Mouse (Mus musculus) gastrocnemius, postnatal 10 days (tissue): ENCODE data around the gene Atxn7l3. TPM values are rescaled to one million over a fixed set of nuclear protein-coding genes. Genes with fewer than 3 reads are reported as not detected.

Source experiments
- DNase-seq: peaks from one replicate; pipeline ENCODE4 v3.0.0; 2021; ENCODE audit warnings: mixed read lengths
- total RNA-seq, 2 experiments: library from RNA; stranded (reverse); gene quantifications; 2 replicates each; pipeline ENCODE4 v1.2.3; 2021

Gene Atxn7l3
- total RNA-seq, 2 experiments from 2014 or later = 20.8 to 25.5 TPM

DNA sequence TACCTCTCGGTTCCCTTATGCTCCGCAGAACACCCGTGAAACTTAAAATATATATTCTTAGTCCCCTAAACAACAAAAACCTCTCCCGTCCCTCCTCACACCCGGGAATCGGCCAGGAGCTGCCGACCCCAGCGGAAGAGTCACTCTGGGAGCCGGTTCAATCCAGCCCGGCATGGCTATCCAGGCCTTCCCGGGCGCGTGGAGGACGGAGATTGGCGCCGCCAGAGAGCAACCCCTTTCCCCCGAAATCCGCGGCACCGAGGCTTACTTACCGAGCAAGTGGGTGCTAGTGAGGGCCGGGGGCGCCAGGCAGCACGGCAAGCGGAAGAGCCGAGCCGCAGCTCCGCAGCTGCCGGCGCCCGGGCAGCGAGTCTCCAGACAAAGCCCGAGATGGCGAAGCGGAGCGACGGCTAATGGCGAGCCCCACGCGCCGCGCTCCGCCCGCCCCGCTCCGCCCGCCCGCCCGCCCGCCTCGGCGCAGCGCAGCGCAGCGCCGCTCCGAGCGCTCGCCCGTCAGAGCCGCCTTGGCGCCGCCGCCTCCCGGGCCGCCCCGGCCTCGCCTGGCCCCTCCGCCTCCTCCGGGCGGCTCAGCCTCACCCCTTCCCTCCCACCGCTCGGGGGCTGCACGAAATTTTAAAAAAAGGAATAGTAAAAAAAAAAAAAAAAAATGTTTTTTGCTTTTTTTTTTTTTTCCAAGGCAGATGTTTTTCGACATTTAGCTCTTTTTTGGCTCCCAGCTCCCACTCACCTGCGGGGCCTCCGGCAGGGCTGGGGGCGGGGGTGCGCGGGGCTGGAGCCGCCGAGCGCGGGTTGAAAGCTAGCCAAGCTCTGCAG, 22.4 kb upstream of the Atxn7l3 start:
- DNase-seq = peak; percentile 65

DNA sequence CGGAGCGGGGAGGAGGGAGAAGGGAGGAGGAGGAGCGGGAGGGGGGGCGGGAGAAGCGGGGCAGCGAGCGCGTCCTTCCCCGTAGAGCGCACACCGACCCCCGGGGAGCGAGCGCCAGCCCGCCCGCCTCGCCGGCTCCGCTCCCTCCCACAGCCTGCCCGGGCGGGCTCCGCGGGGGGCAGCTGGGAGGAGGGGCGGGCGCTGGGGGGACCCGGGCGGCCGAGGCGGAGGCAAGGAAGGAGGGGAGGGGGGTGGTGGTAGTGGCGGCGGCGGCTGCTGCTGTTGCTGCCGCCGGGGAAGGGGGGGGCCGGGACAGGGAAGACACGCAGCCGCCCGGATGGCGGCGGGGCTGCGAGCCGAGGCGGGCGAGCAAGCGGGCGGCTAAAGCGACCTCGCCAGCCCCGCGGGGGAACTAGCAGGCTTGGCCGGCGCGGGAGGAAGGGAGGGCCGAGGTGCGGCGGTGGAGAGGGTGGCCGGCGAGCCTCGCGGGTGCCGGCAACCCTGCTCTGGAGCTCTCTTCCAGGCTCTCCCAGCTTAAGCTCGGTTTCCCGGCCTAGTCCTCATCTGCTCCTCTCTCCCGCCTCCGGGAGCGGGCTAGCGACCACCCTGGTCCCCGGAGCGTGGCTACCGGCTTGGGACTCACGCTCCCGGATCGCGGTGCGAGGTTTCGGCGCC, 21.6 kb upstream of the Atxn7l3 start:
- peak; percentile 76 for DNase-seq

DNA sequence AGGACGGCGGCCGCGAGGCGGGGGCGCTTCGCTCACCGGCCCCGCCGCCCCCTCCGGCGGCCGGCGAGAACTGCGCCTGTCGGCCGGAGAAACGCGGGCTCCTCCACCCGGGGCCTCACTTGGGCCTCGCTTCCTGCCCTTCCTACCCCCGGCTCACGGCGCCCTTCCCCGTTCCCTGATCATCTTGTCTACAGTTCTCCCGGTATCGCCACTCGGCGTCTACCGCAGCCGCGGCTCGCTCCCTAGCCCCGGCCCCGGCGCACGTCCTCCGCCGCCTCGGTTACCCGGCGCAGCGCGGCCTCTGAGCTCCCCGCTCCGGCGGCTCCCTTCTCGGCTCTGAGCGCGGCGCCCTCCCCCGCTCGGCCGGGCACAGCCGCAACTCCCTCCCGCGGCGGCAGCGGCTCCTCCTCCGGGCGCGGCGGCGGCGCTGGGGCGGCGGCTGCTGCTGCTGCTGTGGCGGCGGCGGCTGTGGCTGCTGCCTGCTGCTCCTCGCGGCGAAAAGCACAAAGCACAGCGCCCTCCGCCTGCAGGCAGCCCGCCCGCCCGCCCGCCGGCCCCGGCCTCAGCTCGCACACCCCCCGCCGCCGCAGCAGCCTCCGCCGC, 21.0 kb upstream of the Atxn7l3 start:
- DNase-seq = peak; percentile 83

DNA sequence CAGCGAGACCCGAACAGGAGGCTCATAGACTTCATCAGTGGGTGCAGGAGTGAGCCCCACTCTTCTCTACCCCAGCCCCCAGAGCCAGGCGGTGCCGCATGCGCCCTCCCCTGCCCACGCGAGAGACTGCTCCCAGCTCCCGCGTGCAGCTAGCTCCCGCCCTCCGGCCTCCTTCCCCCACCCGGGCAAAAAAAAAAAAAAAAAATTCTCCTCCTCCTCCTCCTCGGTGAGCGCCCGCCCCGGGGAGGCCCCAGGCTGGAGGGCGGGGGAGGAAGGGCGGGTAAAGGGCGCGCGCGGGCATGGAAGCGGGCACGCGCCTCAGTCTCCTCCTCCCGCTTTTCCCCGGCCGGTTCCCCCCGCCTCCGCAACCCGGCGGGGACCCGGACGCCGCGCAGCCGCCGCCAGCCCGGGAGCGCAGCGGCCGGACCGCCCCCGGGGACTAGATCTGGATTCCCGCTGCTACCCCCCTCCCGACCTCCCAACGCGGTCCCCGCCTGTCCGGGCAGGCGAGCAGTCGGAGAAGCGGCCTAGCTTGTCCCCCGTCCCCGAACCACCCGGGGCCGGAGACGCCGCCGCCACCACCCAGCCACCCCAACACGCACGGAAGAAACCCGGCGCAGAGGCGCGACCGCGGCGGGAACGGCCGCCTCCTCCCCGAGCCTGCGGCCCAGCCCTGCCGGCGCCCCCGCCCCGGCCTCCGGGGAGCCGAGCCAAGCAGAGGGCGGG, 20.3 kb upstream of the Atxn7l3 start:
- DNase-seq = peak; percentile 88

DNA sequence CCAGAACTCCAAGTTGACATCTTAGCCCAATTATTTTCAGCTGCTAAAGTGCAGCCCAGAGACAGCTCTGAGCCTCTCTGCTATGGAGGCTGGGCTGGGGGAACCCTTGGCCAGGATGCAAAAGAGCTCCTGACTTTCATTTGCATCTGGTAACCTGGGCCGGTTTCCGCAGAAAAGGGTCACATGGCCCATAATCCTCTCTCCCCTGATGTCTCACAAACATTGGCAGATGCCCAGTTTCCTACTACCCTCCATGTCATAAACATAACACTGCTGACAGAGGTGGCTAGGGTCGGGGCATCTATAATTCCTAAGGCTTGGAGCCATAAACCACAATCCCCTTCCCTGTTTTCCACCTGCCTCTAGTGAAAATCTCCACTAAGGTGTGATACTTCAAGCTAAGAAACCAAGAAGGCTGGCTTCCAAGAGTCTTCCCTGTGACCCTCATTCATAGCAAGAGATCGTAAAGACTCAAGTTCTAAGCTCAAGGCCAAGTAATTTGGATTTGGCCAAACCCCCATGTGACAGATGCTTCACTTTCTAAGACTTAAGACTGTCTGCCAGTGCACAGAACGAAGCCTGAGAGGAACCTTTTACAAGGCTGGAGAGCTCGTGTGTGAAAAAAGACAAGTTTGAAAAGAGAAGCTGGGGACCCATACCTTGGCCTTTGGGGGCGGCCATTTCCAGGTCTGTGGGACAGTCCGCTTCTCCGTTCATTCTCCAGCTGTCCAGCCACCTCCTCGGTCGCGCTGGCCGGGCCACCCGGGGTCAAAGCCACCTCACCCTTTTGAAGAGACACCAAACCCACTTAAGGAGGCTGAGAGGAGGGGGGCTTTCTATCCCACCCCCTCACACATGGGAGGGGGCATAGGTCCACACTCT, 19.5 kb upstream of the Atxn7l3 start:
- no peak for DNase-seq

DNA sequence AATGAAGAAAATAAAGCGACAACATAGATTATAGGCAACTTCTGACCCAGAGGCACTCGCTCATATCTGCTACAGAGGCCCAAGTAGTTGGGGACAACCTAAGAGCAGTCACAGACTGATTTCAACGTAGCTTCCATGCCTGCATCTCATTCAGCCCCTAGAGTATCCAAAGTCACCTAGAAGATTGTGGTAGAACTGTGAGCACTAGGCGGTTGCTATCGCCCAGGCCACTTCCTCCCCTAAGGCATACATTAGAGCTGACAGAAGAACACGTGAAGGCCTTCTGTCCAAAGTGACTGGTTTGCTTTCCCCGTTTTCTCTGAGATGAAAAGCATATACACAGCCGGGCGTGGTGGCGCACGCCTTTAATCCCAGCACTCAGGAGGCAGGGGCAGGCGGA, 17.9 kb upstream of the Atxn7l3 start:
- DNase-seq = no peak

DNA sequence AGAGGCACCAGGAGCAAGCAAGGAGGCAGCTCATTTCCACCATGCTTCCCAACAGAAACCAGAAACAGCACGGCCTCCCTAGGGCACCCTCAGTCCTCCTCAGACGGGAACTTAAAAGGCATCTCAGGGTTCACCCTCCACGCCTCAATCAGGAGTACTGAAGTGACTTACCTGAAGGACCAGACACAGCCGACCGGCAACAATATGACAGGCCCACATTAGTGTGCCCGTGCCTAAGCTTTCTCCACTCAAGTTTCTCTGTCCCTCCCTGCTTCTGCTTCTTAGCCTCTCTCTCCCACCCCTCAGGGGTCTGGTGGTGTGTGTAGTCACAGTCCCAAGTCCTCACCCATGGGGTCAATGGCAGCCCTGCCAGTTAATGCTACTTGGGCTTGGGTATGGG, 16.2 kb upstream of the Atxn7l3 start:
- DNase-seq = no peak

DNA sequence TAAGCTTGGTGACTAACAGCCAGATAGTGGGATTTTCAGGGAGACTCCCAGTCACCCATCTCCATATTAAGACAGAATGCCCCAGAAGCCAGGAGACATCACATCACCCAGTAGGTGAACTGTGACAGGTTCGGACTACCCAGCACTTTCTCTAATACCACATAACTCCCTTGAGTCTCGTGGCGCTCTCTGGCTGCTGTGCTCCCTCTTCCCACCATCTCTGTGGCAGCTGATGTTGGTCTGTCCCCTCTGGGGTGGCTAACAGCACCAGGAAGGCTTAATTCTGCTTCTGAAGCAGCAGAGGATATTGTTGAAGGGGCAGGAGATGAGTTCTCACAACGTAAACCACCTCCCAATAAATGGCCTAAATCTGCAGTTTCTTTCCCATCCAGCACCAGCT, 15.5 kb upstream of the Atxn7l3 start:
- DNase-seq = no peak

DNA sequence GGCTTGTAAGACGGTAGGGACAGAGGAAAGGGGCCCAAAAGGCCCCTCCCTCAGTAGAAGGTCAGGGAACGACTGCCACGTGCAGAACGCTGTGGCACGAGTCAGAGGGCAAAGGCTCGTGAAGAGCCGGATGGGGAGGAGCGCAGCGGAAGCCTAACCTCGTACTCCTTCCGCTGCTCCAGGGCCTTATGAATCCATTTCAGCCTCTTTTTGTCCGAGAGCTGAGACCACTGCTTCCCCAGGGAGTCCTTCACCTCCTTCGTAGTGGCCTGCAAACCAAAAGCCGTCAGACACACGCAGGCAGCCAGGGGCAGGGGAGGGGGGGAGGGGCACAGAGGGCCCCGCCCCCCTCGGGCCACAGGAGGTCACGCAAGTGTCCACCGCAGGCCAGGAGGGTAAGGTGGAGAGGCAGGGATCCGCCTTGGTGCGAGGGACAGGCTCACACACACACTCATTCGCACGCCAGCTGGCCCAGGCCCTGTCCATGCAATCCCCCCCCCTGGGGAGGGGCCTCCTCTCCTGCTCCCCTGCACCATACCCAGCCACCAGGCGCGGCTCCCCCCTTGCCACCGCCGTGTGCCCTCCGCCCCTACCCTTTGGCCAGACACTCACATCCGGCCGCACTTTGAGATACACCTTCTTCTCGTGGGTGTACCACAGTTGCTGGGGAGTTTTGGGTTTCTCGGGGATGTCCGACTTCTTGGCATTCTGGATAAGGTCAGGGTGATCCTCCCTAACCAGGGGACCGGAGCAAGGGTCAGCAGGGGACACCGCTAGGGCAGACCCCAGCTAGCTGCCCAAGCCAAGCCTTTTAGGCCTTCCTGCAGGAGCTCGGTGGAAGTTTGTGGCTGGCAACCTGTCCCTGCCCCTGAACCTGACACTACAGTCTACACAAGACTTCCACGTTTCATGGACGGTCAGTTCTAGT, 14.6 kb upstream of the Atxn7l3 start:
- DNase-seq = no peak

DNA sequence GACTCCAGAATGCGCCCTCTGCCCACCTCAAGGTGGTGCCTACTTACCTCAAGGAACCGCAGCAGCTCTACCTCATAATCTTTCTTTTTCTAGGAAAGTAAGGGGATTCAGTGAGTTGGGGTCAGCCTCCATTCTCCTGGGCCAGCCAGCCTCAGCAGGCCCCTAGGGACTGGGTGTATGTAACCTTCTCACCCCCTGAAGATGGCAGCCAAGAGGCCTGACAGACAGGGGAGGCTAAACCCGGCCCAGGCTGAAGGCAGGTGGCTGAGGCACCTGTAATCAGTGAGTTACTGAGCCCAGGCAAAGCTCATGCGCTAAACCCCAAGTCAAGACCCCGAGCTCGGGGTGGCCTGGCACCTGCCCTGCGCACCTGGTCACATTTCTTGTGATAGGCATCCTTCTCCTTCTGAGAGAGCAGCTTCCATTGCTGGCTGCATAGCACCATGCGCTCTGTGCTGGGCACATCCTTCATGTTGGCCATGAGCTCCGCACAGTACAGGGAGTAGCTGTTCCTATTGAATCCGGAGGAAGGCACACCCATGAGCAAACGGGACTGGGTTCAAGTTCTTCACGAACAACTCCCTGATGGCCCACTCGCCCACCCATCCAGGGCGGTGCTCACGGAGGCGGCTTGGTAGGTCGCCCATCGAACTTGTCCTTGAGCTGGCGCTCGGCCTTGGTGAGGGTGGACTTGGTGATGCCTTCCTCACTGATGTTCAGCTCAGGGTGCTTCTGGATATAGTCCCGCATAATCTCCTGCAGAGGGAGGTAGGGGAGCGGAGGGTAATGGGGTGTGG, 13.6 kb upstream of the Atxn7l3 start:
- DNase-seq = no peak

DNA sequence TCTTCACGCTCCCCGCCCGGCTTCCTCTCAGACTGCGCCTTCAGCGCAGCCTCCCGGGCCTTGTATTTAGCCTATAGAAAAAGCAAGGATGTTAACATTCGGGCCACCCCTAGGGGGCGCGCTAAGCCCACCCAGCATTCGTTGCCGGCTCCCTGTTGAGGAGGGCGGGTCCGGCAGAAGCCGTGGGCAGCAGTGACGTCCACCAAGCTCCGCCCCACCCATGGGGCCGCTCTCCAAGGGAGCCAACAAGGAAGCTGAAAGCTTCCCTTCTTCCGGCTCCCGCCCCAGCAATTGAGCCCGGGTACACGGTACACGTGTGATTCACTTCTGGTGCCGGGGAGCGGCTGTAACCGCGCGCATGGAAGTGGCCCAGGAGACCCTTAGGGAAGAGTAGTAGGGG, 12.5 kb upstream of the Atxn7l3 start:
- peak; percentile 97 for DNase-seq

DNA sequence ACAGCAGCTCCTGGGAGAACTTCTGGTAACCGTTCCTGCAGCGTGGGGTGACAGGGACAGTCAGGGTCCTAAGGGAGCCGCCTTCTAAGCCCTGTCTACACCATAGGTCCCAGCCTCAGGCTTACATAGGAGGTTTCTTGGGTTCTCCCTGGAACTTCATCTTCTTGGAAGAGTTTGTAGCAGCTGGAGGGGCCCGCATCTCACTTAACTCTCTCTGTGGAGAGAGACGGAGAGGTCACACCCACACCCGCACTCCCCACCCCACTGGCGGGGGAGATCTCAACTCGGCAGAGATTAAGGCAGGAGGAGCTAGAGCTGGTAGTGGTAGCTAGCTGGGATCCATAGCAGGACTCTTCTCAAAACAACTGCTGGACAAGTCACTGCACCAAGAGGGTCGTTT, 11.7 kb upstream of the Atxn7l3 start:
- DNase-seq = peak; percentile 5

DNA sequence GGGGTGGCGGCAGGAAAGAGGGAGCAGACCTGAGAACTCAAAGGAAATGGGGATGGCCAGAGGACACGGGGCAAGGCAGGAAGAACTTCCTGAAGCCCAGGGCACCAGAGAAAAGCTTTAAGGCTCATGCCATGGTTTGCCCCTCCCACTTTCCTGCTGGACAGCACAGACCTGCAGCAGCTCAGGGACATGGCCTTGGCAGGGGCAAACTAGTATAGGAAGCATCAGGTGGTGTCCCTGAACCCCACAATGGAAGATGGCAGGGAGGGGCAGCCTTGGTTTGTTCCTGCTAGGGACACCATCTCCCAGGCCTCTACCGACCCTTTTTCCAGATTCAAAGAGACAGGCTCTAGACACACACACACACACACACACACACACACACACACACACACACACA, 8.9 kb upstream of the Atxn7l3 start:
- DNase-seq = peak; percentile 4

DNA sequence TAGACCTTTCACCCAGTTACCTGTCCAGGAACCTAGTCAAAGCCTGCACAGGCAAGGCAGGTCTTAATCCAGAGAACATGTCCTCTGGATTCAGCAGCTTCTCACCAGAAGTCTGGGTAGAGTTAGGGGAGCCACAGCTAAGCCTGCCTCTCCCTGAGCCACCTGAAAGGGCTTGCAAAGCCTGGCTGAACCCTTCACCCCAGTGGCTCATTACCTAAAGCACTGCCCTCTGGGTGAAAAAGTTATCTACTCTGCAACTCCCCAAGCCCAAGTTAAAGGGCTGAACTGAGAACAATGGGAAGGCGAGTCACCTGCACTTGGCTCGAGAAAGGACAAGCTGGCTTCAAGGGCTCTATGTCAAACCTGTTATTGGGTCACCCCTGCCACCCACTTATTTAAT, 7.7 kb upstream of the Atxn7l3 start:
- DNase-seq = no peak

DNA sequence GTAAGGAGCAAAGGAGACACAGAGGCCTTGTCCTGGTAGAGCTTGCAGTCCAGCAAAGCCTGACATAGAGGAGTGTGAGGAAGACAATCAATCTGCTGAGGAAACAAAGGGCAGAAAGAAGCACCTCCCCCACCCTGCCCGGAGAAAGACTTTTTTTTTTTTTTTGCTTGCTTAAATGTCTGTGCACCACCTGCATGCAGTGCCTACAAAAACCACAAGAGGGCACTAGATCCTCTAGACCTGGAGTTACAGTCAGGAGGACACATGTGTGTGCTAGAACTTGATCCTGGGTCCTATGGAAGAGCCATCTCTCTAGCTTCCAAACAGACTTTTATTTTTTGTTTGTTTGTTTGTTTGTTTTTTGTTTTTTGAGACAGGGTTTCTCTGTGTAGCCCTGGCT, 3.4 kb upstream of the Atxn7l3 start:
- DNase-seq = peak; percentile 60

DNA sequence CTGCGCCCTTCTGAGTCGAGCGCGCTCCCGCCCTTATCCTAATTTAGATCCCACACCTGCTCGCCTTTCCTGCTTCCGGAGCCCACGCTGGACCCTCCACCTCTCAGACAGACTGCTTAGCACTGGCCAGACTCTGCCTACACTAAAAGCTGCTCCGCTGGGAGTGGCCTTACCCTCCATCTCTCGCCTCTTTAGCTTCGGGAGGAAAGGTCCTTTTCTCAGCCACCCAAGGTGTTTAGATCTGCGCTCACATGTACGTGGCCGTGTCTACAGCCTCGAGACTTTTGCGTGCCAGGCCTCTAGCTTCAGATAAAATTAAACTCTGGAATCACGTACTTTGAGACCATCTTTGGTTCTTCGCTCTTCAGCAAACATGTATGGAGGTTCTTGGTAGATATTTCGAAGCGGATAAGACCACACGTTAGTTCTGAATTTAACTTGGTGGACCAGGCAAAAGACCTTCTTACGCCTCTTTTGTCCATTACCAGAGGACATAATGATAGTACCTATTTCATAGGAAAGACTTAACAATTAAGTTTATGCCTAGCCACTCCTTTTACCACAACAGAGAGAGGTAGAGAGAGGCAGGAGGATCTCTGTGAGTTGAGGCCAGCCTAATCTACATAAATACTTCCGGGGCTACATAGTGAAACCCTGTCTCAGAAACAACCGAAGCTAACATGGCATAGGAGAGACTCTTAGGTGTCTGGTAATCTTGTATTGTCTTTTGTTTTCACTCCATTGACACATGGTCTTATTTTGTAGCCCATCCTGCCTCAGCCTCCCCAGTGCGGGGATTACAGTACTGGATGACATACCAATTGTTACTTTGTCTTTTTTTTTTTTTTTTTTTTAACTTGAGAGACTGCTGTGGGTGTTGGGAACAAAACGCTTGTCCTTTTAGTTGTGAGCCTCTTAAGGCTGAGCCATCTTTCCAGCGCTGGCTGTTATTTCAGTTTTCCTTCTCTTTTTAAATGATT, 1.4 kb upstream of the Atxn7l3 start:
- no peak for DNase-seq

DNA sequence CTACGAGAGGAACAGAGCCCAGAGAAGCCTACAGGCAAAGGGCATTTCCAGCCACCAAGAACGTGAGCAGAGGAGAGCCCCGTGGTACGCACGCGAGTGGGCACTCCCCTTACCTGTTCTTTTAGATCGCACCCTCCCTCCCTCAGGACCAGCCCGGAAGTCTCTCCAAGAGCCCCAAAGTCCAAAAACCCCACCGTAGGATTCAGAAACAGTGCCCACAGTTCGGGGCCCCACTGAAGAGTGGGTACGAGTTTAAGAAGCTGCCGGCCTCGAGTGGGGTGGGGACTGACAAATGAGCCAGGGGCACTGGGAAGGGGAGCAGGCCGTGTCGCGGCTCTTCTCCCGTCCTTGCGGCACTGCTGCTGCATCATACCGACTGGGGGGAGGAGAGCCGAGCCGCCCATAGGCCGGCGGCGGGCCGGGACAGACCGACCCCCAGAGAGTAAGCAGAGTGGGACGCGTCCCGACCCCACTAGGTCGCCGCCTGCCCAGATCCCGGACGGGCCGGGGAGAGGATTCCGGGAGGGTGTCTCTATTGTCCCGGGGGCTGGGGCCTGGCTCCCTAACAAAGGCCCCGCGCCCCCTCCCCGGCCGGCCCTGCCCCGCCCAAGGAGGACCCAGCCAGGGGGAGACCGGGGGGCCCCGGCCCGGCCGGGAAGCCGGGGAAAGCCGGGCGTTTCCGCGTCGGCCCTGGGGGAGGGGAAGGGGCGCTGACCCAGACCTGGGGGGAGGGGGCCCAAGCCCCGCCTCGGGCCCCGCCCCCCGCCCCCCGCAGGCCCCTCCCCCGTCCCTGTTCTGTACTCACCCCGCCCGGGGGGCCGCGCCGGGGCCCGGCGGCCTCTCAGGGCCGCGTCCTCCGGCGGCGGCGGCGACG, 596 bp downstream of the Atxn7l3 start:
- peak; percentile 69 for DNase-seq
